Mouse (Mus musculus): ENCODE data around the gene Eepd1.

The Eepd1 gene

DNA sequence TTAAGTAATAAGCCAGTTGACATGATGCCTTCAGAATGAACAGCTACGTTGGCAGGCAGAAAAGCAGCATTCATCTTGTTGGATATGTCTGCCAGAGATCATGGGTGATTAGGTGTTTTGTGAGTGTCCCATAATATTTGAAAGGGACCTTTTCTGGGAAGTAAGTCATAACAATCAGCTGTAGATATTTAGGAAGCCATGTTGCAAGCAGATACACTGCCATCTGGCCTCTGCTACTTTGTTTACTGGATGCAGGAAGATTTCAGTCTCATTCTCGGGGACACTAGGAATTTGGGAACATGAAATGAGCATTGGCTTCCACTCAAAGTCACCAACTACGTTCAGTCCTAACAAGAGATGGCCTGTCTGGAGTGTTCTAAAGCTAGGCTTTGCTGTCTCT is 54.1 kb downstream of the Eepd1 start:
- no peak for DNase-seq (ENCODE audit: low read depth)

DNA sequence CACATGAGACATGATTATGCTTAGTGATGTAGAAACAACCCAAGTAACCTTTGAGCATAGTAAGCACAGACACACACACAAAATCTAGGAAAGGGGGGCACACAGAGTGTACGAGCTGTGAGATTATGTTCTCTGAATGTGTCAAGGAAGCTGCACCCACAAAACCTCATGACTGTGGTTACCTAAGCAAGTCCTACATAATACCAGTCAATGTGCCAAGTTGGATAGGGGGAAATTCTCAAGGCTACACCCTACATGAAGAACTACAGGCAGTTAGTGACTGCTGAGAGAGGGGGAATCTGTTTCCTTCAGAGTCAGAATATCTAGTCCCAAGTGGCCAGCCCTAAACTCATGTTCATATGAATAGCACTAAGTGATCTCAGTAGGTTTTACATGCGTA is 58.1 kb downstream of the Eepd1 start:
- DNase-seq (ENCODE audit: low read depth), result no peak

DNA sequence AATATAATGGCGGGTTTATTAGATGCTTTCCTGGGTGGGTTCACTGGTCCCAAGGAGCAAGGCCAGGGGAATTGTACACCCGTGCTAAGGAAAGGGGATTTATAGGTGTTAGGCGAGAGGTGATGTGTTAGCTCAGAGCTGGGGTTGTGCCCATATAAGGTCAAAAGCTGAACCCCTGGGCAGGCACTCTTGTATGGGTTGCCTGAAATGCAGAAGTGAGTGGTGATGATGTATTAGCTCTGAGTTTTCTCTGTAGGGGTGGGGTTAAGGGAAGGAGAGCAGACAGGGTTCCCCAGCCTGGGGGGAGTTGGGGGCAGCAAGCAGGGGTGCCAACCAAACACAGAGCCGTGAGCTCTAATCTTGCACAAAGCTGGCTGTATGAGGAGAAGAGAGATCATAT is 60.0 kb downstream of the Eepd1 start:
- no peak for DNase-seq (ENCODE audit: low read depth)

DNA sequence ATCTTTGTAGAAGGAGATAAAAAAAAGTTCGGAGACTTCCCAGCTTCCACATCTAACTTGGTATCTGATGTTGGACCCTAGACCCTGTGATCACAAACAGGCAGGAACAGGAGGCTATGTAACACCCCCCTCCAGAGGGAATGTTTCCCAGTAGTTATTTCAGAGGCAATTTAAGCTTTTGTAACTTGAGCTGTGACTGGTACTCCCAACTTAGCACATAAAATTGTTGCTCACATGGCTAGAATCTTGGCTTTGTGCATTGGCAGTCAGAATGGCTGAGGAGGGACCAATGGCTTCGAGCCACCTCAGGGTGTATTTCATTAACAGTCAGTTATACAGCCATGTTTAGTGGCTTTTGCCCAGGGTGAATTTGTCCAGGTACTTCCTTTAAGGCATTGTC is 63.9 kb downstream of the Eepd1 start:
- DNase-seq (ENCODE audit: low read depth), result no peak

DNA sequence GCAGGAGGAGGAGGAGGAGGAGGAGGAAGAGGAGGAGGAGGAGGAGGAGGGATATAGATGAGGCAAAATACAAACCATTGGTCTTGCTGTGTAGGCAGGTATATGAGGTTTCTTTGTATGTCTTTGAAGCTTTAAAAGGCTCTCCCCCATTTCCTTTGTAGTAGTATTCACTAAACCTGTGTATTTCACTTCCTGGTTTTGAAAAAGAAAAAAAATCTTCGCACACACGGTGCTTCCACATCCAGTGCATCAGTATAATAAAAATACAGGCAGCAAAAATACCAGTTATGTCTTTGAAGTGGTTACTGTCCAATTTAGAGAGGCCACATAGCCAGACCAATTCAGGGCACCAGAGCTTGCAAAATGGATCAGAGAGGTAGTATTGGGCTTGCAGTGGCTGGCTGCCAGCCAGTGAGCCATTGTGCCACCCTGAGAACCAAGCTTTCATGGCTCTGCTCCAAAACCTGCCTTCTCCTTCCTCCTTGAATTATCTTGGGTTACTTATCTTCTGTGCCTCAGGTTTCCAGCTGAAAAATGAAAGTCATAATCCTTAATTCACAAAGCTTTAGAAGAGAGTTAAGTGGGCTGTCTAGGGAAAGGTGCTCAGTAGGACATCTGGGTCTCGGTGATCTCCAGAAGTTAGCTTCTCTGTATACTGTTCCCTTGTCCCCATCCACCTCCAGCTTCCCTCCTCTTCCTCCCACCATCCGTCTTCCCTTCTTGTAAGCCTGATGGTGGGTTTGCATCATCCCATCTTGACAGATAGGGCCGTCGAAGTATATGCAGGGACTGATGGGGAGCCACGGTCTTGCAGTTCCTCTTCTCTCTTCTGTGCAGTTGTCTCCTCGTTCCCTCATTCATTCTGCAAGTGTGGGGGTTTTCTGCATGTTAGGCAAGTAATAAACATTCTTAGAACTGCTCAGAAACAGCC is 68.0 kb downstream of the Eepd1 start:
- DNase-seq (ENCODE audit: low read depth), result no peak

DNA sequence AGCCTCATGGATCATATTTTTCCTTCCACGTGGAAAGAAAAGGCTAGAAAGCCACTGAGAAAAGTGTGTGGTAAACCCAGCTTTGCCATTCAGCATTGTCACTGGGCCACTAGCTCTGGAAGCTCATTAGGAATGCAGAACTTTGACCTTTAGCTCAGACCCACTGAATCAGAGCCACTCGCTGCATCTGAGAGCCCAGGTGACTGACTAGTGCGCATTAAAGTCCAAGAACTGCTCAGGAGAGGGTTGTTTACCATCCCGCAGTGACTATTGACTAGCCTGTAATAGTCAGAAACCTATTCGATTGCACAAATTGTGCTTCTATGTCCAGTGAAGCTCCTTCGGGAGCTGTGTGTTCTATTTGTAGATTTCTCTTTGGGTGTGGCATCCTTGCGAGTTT is 68.8 kb downstream of the Eepd1 start:
- no peak for DNase-seq (ENCODE audit: low read depth)

DNA sequence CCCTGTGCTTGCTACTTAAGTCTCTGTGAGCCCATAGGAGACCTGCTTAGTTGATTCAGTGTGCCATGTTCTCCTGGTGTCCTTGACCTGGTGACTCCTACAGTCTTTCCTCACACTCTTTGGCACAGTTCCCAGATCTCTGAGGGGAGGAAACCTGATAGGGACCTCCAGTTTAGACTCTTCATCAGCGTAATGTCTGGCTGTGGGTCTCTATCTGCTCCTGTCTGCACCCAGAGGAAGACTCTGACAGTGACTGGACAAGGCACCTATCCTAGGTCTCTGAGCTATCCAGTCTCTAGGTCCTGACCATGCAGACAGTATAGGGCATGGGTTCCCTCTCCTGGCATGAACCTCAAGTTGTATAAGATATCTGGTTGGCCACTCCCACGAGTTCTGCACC is 71.2 kb downstream of the Eepd1 start:
- DNase-seq (ENCODE audit: low read depth), result no peak

DNA sequence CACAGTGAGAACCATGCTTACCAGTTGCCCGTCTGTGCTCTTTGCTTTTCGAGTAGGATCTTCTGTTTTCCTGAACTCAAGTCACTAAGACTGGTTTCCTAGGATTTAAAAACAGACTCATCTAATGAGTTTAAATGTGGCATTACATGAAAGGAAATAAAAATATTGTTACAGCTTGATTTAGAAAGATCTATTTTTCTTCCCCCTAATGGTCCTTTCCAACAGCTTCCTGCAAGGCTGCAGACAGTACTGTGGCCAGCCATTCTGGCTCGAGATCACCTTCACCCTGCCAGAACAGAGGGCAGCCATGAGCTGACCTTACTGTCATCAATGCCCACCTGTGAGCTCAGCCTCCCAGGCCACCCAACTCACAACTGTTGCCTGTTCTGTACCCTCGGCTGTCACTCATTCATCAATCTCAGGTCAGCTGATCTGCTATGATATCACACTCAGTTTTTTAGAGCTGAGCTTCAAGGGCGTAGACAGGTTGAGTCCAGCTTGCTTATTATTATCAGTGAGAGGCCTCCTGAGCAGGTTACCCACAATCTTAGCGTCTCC is 73.0 kb downstream of the Eepd1 start:
- DNase-seq (ENCODE audit: low read depth), result no peak

DNA sequence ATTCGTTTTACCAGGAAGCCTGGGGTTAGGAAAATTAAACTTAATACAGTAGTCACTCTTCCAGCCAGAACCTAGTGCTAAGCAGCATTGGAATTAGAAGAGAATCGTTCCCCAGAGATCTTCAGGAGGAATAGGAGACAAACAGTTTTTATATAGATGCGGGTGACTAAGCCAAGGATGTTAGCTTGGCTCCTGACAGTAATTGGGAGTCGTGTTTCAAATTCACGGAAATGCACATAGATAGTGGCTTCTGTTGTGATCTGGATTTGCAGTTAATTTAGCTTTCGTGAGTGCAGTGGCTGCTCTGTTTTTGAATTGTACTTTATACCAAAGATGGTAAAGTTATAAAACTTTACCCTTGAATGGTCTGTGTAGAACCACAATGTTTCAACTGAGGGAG is 73.9 kb downstream of the Eepd1 start:
- no peak for DNase-seq (ENCODE audit: low read depth)

DNA sequence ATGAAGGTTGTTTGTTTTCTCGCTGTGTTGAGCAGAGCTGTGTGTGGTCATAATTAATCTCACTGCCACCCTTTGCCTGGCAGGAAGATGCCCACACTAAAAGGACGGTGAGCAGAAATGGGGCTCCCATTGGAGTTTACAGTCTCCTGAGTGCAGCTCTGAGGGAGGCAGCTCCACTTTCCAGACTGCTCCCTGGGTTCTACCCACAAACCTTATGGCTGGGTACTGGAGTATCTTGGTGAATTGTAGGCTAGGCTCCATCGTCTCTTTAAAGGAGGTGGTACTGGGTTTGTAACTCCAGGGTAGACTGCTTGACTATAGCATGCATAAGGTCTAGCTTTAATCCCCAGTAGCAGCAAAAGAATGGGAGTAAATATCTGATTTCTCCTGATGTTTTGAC is 74.7 kb downstream of the Eepd1 start:
- DNase-seq (ENCODE audit: low read depth), result no peak

DNA sequence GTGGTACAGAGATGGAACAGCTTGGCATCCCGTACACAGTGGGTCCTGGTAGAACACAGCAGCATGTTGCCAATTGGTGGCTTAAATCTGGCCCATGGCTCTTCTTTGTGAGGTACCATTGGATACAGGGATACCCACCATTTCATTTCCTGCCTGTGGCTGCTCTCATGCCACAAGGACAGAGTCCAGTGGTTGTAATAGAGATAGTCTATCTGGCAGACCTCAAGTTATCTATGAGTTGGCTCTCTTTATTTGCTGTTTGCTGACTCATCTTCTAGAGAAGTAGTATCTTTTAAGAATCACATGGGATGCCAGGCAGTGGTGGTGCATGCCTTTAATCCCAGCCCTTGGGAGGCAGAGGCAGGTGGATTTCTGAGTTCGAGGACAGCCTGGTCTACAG is 76.0 kb downstream of the Eepd1 start:
- DNase-seq (ENCODE audit: low read depth), result no peak

DNA sequence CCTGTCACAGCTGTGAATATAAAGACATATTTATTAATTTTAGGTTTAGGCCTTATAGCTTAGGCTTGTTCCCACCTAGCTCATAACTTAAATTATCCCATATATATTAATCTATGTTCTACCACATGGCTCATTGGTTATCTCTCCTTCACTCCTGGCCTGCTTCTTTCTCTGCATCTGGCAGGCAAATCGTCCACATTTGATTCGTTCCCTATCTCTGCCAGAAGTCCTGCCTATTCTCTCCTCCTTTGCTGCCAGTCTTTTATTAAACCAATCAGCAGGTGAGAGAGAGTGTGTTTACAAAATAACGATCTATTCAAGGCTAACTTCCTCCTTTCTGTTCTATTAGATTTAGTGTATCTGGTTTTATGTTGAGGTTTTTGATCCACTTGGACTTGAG is 77.5 kb downstream of the Eepd1 start:
- DNase-seq (ENCODE audit: low read depth), result no peak

DNA sequence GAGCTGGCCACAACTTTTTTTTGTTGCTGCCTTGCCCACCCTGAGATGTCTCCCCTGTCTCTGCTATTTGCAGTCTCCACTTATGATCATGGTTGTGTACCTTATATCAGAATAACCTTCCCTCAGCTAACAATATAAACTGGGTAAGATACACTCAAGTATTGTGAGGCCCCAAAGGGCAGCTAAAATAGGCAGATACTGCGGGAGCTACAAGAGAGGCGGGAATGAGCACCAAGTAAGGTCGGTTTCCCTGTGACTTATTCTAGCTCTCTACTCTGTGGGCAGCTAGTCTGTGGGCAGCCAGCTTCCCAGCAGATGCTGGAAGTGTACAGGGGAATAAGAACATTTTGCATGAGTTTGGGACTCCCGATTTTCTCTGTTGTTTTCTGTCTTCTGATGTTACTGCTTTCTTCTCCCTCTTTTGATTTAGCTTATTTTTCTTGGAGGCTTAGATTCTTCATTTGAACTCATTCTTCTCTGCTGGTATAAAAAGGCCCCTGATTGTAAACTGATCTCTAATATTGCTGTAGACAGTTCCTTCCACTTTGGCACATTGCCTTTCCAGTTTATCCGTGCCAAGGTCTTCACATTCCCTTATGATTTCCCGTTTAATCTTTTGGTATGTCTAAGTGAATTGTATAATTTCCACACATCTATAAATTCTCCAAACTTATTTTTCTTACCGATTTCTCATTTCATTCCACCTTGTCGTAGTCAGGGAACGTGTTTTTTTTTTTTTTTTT is 78.8 kb downstream of the Eepd1 start:
- peak; percentile 5 for DNase-seq (ENCODE audit: low read depth)

DNA sequence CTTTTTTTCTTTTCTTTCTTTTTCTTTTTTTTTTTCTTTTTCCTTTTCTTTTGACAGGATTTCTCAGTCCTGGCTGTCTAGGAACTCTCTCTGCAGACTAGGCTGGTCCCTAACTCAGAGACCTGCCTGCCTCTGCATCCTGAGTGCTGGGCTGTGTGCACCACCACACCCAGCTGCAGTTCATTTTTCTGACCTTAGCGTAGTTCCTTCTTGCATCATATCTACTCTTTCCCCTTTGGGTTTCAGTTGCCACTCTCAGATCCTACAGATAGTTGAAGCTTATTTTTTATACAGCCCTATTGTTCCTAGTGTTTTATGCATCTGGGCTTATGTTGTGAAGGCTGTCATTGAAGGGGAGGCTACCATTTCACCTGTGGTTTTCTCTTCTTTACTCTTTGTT is 79.8 kb downstream of the Eepd1 start:
- no peak for DNase-seq (ENCODE audit: low read depth)

DNA sequence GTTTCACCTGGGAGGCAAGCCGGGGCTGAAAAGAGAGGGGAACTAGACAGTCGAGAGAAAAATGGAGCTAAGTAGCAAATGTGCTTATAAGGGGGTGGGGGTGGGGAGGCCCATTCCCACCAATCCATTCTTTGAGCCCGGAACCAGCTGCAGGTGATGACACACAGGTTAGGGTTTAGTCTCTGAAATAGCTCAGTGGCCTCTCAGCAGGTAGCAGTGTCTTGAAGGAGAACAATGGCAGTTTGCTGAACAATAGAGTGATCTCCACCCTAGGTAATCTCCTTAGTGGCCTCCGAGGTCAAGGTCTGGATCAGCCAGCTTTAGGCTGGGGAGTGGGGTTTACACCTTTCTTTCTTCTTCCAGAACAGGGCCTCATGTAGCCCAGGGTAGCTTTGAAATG is 82.5 kb downstream of the Eepd1 start:
- DNase-seq (ENCODE audit: low read depth), result no peak

DNA sequence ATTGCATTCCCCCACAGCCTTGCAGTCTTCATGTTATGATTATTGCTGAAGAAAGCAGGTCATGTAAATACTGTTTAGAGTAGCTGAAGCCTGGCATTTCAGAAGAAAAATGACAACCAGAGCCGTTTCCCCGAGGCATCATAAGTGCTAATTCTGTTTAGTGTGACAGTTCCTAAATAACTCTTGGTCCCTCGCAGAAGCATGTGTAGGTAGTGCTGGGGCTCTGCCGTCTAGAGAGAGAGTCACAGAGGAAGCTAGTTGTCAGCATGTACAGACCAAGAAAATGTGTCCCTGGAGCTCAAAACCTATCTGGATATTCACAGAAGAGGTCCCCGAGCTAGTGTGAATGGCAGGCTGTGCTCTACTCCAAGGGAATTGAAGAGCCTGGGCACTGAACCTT is 85.7 kb downstream of the Eepd1 start:
- no peak for DNase-seq (ENCODE audit: low read depth)

DNA sequence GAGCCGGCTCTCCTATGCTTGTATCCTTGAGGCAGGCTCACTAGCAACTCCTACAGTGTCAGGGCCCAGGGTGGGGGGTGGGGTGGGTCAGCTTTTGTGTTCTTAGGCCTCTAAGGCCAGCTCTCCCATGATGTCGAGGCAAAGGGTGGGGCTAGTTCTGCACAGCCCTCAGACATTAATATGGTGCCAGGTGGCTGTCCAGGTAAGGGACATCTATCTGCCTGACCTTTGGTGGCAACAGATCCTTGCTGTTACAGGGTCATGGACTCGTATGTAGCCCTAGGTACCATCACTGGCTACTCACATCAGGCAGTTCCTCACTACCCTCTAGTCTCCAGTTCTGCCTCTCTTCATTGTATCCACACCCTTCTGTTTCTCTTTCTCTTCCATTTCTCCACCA is 87.4 kb downstream of the Eepd1 start:
- DNase-seq (ENCODE audit: low read depth), result no peak

DNA sequence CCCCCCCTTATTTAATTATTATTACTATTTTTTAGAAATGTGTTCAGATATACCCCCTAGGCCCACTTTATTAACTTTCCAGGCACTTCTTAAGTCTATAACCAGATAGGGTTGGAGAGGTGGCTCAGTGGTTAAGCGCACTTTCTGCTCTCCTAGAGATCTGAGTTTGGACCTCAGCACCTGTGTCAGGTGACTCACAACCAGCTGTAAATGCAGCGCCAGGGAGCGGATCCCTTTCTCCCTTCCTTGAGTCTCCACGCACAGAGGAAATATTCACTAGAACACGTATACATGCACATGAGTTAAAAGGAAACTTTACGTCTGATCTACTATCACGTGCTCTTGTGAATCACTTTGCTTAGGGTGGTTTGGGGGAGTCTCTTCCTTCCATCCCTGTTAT is 88.7 kb downstream of the Eepd1 start:
- DNase-seq (ENCODE audit: low read depth), result no peak

DNA sequence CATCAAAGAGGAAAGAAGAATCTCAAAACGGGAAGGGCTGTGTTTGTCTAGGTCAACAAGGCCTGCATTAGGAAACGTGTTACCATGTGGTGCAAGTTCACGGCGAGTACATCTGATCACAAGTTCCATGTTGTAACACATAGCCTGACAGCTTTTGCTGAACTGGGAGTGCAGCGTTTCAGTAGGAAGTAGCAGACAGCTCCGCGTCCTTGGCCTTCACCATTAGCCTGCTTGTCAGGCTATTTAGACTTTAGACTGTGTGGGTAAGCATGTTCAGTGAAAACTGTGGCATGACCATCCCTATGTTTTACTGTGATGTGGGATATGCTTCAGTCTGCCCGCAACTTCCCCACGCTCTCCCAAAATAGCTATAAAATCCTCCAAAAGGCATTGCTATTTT is 89.1 kb downstream of the Eepd1 start:
- no peak for DNase-seq (ENCODE audit: low read depth)

DNA sequence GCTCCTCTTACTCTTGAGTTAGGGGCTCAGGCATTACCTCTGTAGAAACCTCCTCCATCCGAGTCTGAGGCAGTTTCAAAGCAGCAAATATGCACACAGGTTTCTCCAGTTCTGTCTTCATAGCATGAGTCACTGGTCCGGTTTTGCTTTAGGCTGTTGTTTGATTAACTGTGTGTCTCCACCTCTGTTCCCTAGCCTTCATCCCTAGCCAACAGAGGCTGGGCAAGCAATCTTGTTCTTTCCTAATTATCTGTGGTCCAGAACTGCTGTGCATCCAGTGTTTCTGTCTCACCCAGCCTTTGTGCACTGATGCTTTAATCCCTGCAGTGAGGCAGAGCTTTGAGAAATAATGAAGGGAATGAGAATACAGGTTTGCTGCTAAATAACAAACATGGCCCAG is 90.0 kb downstream of the Eepd1 start:
- DNase-seq (ENCODE audit: low read depth), result no peak

DNA sequence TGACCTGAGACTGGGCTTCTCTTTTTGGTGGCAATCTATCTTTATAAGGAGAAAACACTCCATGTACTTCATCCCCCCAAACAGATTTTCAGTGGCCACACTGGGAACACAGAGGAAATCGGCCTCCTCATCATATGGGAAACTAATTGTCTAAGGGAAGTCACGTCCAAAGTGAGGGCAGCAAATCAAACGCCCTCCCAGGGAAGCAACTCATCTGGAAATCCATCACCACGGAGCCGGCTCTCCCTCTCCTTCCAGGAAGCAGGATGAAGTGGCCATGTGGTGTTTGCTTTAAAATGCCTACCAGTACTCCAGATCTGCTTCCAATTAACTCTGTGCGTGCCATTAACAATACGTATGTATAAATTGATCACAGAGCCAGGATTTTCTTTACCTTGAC is 92.4 kb downstream of the Eepd1 start:
- no peak for DNase-seq (ENCODE audit: low read depth)

DNA sequence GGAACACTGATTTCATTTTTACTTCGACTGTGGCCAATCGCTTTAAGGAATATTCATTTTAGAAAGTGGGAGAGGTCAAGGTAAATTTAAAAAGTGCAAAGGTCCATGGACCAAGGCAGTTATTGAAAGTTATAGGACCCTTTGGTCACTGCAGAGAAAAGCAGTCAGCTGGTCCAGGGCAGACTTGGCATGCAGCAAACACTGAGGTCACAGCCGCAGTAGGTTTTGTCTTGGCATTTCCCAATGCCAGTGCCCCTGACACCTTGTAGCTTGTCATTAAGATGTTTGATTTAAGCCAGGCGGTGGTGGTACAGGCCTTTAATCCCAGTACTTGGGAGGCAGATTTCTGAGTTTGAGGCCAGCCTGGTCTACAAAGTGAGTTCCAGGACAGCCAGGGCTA is 92.8 kb downstream of the Eepd1 start:
- no peak for DNase-seq (ENCODE audit: low read depth)
